Mouse (Mus musculus) erythroblast, adult 5-6 weeks (primary cell): ENCODE measurements around the gene Fam155a. TPM values are rescaled to one million over a fixed set of nuclear protein-coding genes. Genes with fewer than 3 reads are reported as not detected.
"Not testable (repeated sequence)": the region's sequence is repeated elsewhere in the genome, so short reads cannot be mapped to it uniquely, and the experiment has no call there.

Experiments used
- ATAC-seq: replicated peaks from 2 replicates; pipeline ENCODE4 v1.8.0; 2016; ENCODE audit warnings: moderate number of reproducible peaks, mild to moderate bottlenecking, moderate TSS enrichment, inconsistent platforms; ENCODE audit not compliant: poor library complexity, low FRiP score, severe bottlenecking
- total RNA-seq, 2 experiments: library from RNA; stranded (forward) in 1 of 2; stranded (reverse) in 1 of 2; fragments of 150-400 nt in 1 of 2; fragments of 200-764, 138-1000 nt in 1 of 2; gene quantifications; 2 replicates each; pipeline versions ENCODE4 v1.2.3 to v1.2.4; 2015 to 2017; ENCODE audit warnings: low replicate concordance in 2 of 2

Gene Fam155a
- total RNA-seq, 2 experiments from 2014 or later = 0.09 TPM; not detected in 1

DNA sequence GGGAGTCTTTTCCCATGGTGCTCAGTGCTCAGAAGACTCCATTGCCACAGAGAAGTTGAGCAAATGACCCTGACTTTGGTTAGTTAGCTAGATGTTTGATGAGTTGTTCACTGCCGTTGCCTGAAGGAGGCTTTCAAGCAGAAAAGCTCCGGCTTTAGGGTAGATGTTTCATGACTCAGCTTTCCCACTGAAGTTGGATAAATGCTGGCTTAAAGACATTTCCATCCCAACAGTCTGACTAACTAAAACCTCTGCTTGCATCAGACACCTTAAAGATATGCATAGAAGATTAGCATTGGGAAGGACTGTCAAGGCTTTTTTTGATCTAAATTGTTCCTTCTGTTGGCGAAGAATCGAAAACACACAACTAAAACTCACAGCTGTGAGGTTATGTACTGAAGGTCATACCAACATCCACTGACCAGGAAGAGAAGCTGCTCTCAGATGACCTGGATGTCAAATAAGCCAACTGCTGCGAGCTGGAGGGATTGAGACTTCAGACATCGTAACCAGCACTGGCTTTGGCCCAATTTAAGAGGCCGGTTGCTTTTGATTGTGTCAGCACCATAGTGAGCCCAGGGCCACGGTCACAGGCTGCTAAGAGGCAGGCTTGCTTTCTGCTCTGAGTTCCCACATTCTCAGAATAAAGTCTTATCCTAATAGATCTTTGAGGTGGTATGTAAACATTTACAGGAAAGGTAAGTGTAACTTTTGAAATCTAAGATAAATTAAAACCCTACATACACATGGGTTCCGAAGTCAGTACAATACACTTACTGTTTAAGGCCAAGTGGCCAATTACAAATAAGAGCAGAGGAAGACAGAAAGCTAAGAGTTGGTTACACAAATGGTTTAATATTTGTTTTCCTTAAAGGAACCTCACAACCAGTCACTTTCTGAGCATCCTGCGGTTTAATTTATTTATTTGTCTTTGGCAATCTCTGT is 351.8 kb downstream of the Fam155a start:
- ATAC-seq = no peak

- ATAC-seq = no peak
Measured at GRCm38 (mm10) chr8:9416189-9416588, 354.8 kb downstream of the Fam155a start.

- no peak for ATAC-seq
Measured at GRCm38 (mm10) chr8:9408480-9408879, 362.5 kb downstream of the Fam155a start.

GRCm38 (mm10) chr8:9406204-9406603 is 364.8 kb downstream of the Fam155a start:
- no peak for ATAC-seq

DNA sequence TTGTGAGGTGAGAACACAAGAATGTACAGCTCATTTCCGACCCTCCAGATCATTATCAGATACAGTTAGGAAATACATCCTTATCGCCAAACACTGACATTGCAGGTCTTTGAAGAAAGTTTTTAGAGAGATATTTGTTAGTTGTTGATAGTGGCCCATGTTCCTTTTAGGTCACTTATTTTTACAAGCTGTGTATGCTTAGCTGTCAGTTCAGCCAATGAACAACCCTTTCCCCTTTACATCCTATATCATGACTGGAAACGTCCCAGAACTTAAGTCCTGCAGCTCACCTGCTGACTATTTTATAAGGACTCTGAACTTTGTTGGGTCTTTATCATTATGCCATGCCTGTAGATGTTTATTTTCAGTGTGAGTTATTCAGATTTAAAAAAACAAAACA is 366.3 kb downstream of the Fam155a start:
- no peak for ATAC-seq

GRCm38 (mm10) chr8:9402393-9402792 is 368.6 kb downstream of the Fam155a start:
- ATAC-seq = no peak

DNA sequence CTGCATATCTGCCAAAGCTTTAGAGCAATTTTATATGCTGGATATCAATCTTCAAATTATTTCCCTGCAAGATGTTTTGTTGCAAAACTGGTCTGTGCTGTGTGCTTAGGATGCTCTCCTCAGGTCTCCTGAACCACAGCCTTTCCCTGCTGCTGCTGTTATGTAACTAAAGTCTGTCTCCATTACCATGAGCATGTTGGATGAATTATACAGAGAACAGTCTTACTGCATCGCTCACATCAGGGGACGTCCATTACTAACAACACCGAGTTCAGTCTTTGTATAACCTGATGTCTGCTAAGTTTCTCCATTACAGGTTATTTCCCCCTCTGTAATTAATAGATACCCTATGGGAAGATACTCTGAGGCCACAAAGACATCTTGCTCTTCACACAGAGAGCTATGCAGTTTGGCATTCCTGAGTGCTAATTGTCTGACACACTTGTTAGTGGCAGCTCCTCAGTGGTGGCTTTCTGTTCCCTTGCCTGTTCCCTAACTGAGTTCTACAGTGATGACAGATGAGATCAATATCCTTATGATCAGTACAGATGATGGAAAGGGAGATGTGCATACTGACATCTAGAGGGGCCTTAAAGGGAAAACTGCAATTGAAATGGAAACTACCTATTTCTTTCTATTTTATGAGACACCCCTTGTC is 372.2 kb downstream of the Fam155a start:
- ATAC-seq = no peak

DNA sequence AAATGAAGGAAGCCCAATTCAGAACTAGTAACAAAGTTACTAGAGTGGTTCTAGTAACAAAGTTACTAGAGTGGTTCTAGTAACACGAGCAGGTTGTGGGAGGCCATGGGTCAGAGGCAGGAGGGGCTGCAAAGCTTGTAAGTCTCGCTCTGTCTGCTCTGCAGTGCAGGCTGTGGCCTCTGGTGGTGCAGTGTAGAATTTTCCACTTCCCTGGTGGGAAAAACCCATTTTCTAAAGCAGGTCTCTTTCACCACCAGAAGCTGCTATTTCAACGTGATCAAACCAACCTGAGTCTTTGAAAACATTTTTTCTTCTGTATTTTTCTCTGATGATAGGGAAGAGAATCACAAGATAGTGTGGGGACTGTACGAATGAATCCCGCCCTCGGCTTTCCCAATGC is 372.9 kb downstream of the Fam155a start:
- ATAC-seq = no peak

DNA sequence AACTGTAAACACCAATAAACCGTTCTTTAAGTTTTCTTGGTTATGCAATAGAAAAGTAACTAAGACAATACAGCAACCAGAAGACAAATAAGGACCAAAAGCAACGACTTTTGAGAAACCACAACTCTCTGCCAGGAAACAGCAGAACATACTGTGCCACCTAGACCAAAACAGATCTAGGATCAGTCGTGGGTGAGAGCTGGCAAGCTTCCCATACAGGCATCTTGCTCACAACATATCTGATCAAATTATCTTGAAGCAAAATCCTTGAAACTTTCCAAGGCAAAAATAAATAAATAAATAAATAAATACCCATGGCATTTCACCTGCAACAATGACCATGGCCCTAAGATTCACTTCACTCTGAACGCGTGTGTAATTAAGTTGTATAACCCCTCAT is 376.3 kb downstream of the Fam155a start:
- ATAC-seq = no peak

- no peak for ATAC-seq
Measured at GRCm38 (mm10) chr8:9393246-9393645, 377.7 kb downstream of the Fam155a start.

- not testable (repeated sequence) for ATAC-seq
Measured at GRCm38 (mm10) chr8:9390229-9390628, 380.7 kb downstream of the Fam155a start.

GRCm38 (mm10) chr8:9369201-9369600 is 401.8 kb downstream of the Fam155a start:
- ATAC-seq = no peak

- no peak for ATAC-seq
Measured at GRCm38 (mm10) chr8:9367721-9368120, 403.2 kb downstream of the Fam155a start.

DNA sequence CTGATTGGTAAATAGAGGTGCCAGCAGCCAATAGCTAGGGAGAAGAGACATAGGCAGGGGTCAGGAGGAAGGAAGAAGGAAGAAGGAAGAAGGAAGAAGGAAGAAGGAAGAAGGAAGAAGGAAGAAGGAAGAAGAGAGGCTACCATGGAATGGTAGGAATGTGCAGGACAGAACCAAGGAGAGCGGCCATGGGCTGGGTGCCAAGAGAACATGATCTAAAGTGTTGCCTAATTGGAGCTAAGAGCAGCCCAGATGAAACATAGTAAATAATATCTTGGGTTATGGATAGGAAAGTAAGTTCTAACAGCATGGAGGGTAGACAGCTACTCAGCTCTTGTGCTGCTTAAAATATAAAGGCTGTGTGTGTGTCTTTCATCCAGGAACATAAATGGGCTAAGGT is 405.6 kb downstream of the Fam155a start:
- ATAC-seq = no peak

DNA sequence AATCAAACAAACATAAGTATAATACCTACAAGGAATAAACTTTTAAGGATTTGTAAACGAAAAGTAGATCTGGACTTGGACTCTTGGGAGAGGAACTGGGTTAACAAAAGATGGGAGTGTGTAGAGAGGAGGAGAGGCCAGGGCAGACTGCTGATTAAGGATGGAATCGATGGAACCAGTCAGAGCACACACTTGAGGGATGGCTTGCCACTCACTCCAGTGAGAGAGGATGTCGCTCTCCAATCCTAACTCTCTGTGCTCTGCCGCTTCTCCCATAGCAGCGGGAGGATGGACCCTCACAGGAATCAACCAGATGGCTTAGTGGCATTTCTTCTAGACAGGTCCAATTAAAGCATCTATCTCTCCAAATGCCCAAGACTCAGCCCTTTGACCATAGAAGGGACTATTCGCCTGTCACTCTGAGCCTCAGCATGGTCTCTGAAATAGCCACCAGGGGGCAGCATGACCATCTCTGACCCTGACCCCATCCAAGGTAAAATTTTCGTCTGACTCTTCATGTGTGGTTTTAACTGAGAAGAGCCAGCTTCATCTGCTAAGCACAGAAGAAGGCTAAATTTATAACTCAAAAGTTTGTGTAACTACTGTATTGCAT is 422.3 kb downstream of the Fam155a start:
- no peak for ATAC-seq

- ATAC-seq = no peak
Measured at GRCm38 (mm10) chr8:9347163-9347562, 423.8 kb downstream of the Fam155a start.

DNA sequence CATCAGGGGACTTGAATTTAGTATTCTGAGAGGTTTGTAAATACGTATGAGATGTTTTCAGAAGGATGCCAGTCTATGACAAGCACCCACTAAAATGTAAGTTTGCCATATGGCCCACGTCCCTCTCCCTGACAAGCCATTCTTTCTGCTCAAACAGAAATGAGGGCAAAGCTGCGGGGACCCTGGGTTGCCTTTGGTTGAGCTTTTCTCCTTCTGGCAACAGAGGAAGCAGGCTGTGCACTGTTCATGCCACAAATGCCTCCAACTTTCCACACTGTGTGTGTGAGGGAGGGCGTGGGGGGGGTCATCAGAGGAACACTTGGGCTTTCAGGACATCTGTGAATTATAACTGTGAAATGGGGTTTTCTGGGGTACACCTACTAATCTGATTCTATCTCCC is 426.8 kb downstream of the Fam155a start:
- no peak for ATAC-seq

DNA sequence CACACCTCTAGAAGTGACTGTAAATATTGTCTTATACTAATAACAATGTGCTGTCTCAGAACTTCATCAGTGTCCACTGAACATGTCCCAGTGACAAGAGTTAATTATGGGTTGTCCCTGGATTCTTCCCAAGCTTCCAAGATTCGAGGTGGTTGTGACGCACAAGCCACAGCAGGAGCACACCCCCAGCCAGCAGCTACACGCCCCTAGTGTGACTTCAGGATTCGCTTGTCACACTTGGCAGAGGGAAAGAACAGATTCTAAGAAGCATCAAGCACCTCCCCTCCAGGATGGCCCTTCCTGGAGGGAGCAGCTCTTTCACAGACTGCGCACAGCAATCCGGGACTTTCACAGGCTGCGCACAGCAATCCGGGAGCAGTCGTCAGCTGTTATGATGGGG is 428.0 kb downstream of the Fam155a start:
- no peak for ATAC-seq

DNA sequence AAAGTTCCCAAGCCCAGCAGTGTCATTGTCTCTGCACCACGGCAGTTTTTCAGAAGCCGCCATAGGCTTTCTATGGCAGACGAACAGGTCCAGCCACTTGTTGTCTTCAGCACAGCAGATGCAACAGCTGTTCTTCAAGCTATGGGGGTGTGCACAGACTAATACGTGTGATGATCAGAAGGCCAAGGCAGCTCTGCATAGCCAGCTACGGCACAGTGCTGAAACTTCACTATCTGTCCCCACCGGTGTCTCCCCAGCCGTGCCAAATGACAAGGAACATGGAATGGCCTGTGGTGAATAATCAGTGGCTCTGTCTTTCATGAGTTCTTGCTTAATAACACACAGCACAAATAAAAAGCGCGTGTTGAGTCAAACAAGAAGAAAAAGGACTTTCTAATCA is 428.4 kb downstream of the Fam155a start:
- no peak for ATAC-seq

- no peak for ATAC-seq
Measured at GRCm38 (mm10) chr8:9337905-9338304, 433.1 kb downstream of the Fam155a start.

DNA sequence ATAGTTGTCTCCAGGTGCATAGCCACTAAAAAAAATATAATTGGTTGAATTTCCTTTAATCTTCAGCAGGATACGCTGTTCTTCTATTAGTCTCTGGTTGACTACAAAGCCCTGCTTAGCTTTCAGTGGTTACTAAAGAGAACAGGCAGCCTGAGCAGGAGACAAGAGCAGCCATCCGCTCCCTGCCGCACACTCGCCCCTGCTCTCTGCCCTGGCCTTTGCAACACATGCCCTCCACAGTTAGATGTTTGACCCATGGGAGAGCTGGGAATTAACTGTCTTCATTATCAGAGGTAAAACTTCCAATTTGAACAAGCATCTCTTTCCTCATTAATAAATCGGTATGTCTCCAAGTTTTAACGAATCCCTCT is 435.0 kb downstream of the Fam155a start:
- ATAC-seq = no peak
